Mouse (Mus musculus) kidney, adult 2 months (tissue): ENCODE measurements around the gene Taar5. TPM values are rescaled to one million over a fixed set of nuclear protein-coding genes. Genes with fewer than 3 reads are reported as not detected.

Experiments used
- DNase-seq: peaks from one replicate; pipeline ENCODE4 v3.0.0; 2021
- H3K27ac ChIP-seq: fragments of 200-500 bp; 2 replicates; pipeline ENCODE4 v1.5.1; 2012; ENCODE audit warnings: low read depth, low read length, control low read depth, inconsistent platforms; ENCODE audit not compliant: insufficient read depth
- H3K27me3 ChIP-seq: fragments of 200-500 bp; replicated peaks from 2 replicates; pipeline ENCODE4 v1.6.1; 2012; ENCODE audit warnings: mild to moderate bottlenecking, moderate library complexity, low read length, inconsistent platforms; ENCODE audit not compliant: control insufficient read depth, insufficient read depth
- H3K36me3 ChIP-seq: fragments of 200-500 bp; 2 replicates; pipeline ENCODE4 v1.6.1; 2012; ENCODE audit warnings: mild to moderate bottlenecking, moderate library complexity, low read length, inconsistent platforms; ENCODE audit not compliant: control insufficient read depth, insufficient read depth
- H3K4me1 ChIP-seq: fragments of 200-500 bp; 2 replicates; pipeline ENCODE4 v1.6.1; 2011; ENCODE audit warnings: low read length; ENCODE audit not compliant: control insufficient read depth, insufficient read depth
- H3K4me3 ChIP-seq: fragments of 200-500 bp; 2 replicates; pipeline ENCODE4 v1.5.1; 2011; ENCODE audit warnings: mild to moderate bottlenecking, low read depth, low read length, control low read depth; ENCODE audit not compliant: insufficient read depth
- CTCF ChIP-seq: fragments of 200-500 bp; conservative IDR thresholded peaks from 2 replicates; pipeline ENCODE4 v1.5.1; 2011; ENCODE audit warnings: low read depth, mild to moderate bottlenecking, control low read depth, low read length, moderate library complexity, mixed read lengths; ENCODE audit not compliant: insufficient read depth, insufficient read length
- POLR2A ChIP-seq: fragments of 200-500 bp; IDR thresholded peaks from one replicate; pipeline ENCODE4 v1.6.1; 2011; ENCODE audit warnings: low read depth, low read length, control low read depth
- WGBS: fragments of 180-500 bp; shearing (Covaris S2); methylation state at CpG from one replicate; pipeline ENCODE4 v1.1.7; 2018; 5-methylcytosine and 5-hydroxymethylcytosine counted together
- polyA plus RNA-seq: library from polyadenylated mRNA; depleted of rRNA; stranded (reverse); fragments of >200 nt; gene quantifications from 2 replicates; pipeline ENCODE4 v1.2.3, GENCODE M21; 2012; rRNA removed

The Taar5 gene
- polyA plus RNA-seq, 1 experiment, result 0.08 TPM

GRCm38 (mm10) chr10:24007034-24007433 lies 36.5 kb downstream of the Taar5 start:
- no peak overlapping the region for H3K4me3 ChIP-seq
- DNase-seq, result no peak
- no peaks in the 10 kb centered on the region for H3K4me1 ChIP-seq
- no peak overlapping the region for H3K27ac ChIP-seq
- TF ChIP-seq POLR2A, result no peak
- TF ChIP-seq CTCF, result no peak
- WGBS, result 77% methylated on average over 2 of the region's 2 CpGs
- H3K36me3 ChIP-seq, result no peaks in the 10 kb centered on the region
- H3K27me3 ChIP-seq, result no peaks in the 10 kb centered on the region

GRCm38 (mm10) chr10:24008143-24008542 lies 37.6 kb downstream of the Taar5 start:
- no peaks in the 10 kb centered on the region for H3K36me3 ChIP-seq
- no peak overlapping the region for H3K4me3 ChIP-seq
- DNase-seq, result no peak
- H3K4me1 ChIP-seq, result no peaks in the 10 kb centered on the region
- H3K27ac ChIP-seq, result no peak overlapping the region
- no peaks in the 10 kb centered on the region for H3K27me3 ChIP-seq
- TF ChIP-seq POLR2A, result no peak
- no peak for TF ChIP-seq CTCF
- WGBS, result 88% methylated on average over 1 of the region's 1 CpGs

Other genes starting within 250 kb of the Taar5 start
- gene Rps12, start 183.4 kb upstream of the Taar5 start, polyA plus RNA-seq, result 901 and 1,136 TPM in 2 replicates
- gene Slc18b1, start 173.7 kb upstream of the Taar5 start, polyA plus RNA-seq, result 14.8 and 15.6 TPM in 2 replicates
- gene Vnn3, start 119.2 kb upstream of the Taar5 start, polyA plus RNA-seq, result 0.57 and 0.59 TPM in 2 replicates
- 69.6 and 78.5 TPM in 2 replicates for gene Vnn1, start 76.0 kb upstream of the Taar5 start, polyA plus RNA-seq
- not detected in 2 replicates for gene Taar1, start 50.4 kb upstream of the Taar5 start, polyA plus RNA-seq
- gene Taar2, start 32.1 kb upstream of the Taar5 start, polyA plus RNA-seq, result not detected in 2 replicates
- not detected in 2 replicates for gene Taar3, start 21.1 kb upstream of the Taar5 start, polyA plus RNA-seq
- gene Taar4, start 10.2 kb upstream of the Taar5 start, polyA plus RNA-seq, result not detected in 2 replicates
- not detected in 2 replicates for gene Taar6, start 14.9 kb downstream of the Taar5 start, polyA plus RNA-seq
- gene Taar7a, start 22.8 kb downstream of the Taar5 start, polyA plus RNA-seq, result not detected in 2 replicates
- gene Taar7b, start 29.2 kb downstream of the Taar5 start, polyA plus RNA-seq, result not detected in 2 replicates
- not detected in 2 replicates for gene Taar7d, start 56.5 kb downstream of the Taar5 start, polyA plus RNA-seq
- not detected in 2 replicates for gene Taar7e, start 66.9 kb downstream of the Taar5 start, polyA plus RNA-seq
- not detected in 2 replicates for gene Taar7f, start 78.8 kb downstream of the Taar5 start, polyA plus RNA-seq
- not detected in 2 replicates for gene Taar8a, start 105.8 kb downstream of the Taar5 start, polyA plus RNA-seq
- not detected in 2 replicates for gene Taar8b, start 121.6 kb downstream of the Taar5 start, polyA plus RNA-seq
- not detected in 2 replicates for gene Taar8c, start 131.2 kb downstream of the Taar5 start, polyA plus RNA-seq
- not detected in 2 replicates for gene Taar9, start 138.8 kb downstream of the Taar5 start, polyA plus RNA-seq
- gene Stx7, start 178.6 kb downstream of the Taar5 start, polyA plus RNA-seq, result 168 and 197 TPM in 2 replicates